Mouse (Mus musculus) adrenal gland, postnatal 4 days (tissue): ENCODE data around the gene Ssx9. TPM values are rescaled to one million over a fixed set of nuclear protein-coding genes. Genes with fewer than 3 reads are reported as not detected.
"Not testable (repeated sequence)": the region's sequence is repeated elsewhere in the genome, so short reads cannot be mapped to it uniquely, and the experiment has no call there.

Experiments
- DNase-seq, 2 experiments: peaks; one replicate each; pipeline ENCODE4 v3.0.0; 2021 to 2022; ENCODE audit warnings: low spot score in 2 of 2, mixed read lengths in 2 of 2
- long read RNA-seq, 2 experiments: library from polyadenylated mRNA; stranded (forward); transcript quantifications; one replicate each; pipeline ENCODE4 v2.0.0; 2021
- total RNA-seq, 2 experiments: library from RNA; stranded (reverse); gene quantifications; 2 replicates each; pipeline ENCODE4 v1.2.3; 2021

Gene Ssx9
- total RNA-seq = not detected
- long read RNA-seq, experiment 1 = 0 reads
- long read RNA-seq, experiment 2 = 0 reads

DNA sequence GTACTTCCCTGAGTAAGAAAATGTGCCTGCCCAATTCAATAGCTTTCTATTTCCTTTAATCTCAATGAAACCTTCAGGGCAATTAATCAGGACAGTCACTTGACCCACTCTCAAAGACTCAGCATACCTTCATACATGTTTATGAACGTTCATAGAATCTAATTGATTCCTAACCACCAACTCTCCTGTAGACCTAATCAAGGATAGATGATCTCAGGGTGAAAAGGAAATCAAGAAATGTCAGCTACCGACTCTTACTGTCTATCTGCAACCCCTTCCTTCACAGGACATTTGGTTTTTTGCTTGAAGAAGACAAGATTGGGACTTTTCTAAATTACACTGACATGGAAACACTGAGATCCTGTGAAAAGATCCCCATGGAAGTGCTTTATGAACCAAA is at the start of gene Ssx9:
TSS of gene Ssx9 (plus strand) at position 301 of the 400 bp plus-strand sequence.
- not testable (repeated sequence) for DNase-seq

DNA sequence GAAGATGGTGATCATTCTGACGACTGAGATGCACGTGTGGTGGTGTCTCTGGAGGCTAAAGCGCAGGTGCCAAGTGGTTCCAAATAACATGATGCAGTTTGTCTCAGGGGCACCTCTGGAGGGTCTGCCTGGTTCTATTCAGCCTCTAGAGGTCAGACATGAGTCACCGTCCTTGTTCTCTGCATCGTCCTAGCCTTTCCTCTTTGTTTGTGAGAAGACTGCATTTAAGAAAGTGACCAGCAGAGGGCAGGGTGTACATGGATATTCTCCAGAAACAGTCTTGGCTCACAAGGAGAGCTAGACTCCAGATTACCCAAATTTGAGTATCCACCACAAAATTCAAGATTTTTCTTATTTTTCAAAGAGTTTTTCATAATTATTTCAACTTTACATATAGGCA is 15.3 kb upstream of the Ssx9 start:
- no peak for DNase-seq

DNA sequence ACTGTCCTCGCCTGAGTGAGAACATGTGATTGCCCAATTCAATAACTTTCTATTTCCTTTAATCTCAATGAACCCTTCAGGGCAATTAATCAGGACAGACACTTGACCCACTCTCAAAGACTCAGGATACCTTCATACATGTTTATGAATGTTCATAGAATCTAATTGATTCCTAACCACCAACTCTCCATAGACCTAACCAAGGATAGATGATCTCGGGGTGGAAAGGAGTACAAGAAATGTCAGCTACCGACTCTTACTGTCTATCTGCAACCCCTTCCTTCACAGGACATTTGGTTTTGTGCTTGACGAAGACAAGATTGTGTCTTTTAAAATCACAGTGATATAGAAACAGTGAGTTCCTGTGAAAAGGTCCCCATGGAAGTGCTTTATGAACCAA is 55.2 kb downstream of the Ssx9 start, which contains the start of gene Ssxb5:
TSS of gene Ssxb5 (plus strand) at position 301 of the 400 bp plus-strand sequence.
- DNase-seq = not testable (repeated sequence)

Other genes with a start within 250 kb of the Ssx9 start
- gene Gm14459, start 223.5 kb upstream of the Ssx9 start, total RNA-seq = not detected
- gene Ssxb6, start 200.2 kb upstream of the Ssx9 start, total RNA-seq = not detected
- gene Ssxb3, start 156.6 kb upstream of the Ssx9 start, total RNA-seq = not detected
- gene Ssxb8, start 57.6 kb upstream of the Ssx9 start, total RNA-seq = not detected
- gene Ssxb5, start 55.3 kb downstream of the Ssx9 start, total RNA-seq = not detected
- gene Gm6592, start 95.6 kb downstream of the Ssx9 start, total RNA-seq = not detected
- not detected for gene Gm5751, start 125.8 kb downstream of the Ssx9 start, total RNA-seq
- gene B630019K06Rik, start 143.9 kb downstream of the Ssx9 start, total RNA-seq = 10 to 100 TPM; 12.7 to 15.0 TPM
- gene Fthl17b, start 214.5 kb downstream of the Ssx9 start, total RNA-seq = not detected
- not detected for gene Fthl17c, start 228.1 kb downstream of the Ssx9 start, total RNA-seq
- gene Fthl17d, start 238.3 kb downstream of the Ssx9 start, total RNA-seq = not detected